Mouse (Mus musculus): ENCODE measurements around the gene Hist1h2bg.
"Not testable (repeated sequence)": the region's sequence is repeated elsewhere in the genome, so short reads cannot be mapped to it uniquely, and the experiment has no call there.

Gene Hist1h2bg

DNA sequence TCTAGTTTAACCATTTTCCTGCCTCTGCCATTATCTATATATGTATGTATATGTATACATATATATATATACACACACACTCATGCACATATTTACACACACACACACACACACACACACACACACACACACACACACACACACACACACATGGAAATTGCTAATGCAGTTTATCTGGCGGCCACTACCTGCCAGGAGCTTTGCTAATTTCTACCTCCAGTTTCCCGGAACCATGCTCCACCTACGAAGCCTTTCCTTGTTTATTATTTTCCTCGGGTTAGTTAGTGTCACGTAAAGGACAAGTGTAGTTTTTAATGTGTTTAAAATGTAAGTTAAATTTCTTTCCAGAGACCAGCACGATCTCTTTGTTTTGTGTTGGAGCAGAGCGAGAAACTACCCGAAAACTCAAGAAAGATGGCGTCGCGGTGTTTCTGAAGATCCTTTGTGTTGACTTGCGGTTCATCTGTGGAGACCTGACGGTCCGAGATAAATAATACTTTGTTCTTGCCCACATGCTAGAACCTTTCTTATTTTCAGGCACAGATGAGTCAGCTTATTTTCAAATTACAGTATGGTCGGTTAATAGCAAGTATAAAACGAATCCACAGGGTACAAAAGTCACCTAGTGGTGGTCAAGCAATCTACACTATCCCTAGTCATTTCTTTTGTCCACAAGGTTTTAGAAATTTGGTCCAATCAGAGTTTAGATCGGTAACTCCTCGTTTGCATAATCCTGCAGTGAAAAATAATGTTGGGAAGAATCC lies 8.3 kb upstream of the Hist1h2bg start:
- DNase-seq (ENCODE audit: low spot score) = no peak

DNA sequence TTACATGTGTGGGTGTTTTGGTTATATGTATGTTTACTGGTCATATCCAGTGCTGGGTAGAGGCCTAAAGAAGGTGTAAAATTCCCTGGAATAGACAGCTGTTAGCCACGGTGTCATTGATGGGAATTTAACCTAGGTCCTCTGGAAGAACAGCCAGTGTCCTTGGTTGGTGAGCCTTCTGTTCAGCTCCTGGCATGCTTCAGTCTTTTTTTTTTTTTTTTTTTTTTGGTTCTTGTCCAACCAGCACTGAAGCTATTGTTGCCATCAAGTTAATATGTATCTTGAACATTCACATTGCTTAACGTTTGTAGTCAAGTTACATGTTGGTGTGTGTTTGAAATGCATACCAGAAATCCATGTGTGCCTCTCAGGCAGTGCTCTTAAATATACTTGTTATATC lies 6.7 kb upstream of the Hist1h2bg start:
- no peak for DNase-seq (ENCODE audit: low spot score)

DNA sequence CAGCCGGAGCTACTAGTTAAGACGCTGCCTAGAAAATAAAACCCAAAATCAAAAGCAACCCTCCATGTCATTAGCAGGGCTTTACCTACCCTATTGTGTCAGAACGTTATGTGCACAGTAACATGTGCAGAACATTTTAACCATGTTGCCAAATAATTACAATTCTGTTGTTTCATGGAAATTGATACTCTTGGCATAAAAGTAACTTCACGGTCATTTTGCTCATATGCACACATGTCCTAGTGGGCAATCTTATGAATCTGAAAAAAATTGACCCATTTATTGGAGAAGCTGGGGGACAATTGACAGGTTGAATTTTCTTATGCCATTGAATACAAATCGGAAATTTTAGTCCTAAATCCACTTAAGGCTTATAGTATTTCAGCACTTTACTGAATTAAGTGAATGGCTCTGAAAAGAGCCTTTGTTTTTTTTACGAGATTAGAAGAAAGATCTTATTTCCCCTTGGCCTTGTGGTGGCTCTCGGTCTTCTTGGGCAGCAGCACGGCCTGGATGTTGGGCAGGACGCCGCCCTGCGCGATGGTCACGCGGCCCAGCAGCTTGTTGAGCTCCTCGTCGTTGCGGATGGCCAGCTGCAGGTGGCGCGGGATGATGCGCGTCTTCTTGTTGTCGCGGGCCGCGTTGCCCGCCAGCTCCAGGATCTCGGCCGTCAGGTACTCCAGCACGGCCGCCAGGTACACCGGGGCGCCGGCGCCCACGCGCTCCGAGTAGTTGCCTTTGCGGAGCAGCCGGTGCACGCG lies 755 bp upstream of the Hist1h2bg start:
- DNase-seq (ENCODE audit: low spot score) = not testable (repeated sequence)

DNA sequence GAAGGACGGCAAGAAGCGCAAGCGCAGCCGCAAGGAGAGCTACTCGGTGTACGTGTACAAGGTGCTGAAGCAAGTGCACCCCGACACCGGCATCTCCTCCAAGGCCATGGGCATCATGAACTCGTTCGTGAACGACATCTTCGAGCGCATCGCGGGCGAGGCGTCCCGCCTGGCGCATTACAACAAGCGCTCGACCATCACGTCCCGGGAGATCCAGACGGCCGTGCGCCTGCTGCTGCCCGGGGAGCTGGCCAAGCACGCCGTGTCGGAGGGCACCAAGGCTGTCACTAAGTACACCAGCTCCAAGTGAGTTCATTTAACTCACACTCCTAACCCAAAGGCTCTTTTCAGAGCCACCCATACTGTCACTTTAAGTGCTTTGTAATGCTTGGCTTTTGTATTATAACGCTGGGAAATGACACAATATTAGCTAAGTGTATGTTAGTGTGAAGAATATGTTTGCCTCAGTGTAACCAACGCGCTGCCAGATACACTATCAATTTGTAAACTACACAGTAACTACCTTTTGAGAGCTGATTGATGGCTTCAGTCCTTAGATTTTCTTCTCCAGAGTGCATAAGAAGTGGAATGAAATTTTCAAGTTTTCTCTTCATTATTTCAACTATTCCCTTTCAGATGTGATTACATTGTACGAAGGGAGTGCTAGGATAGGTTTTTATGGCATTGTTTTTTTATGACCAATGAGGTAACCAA lies 465 bp downstream of the Hist1h2bg start:
- not testable (repeated sequence) for DNase-seq (ENCODE audit: low spot score)

DNA sequence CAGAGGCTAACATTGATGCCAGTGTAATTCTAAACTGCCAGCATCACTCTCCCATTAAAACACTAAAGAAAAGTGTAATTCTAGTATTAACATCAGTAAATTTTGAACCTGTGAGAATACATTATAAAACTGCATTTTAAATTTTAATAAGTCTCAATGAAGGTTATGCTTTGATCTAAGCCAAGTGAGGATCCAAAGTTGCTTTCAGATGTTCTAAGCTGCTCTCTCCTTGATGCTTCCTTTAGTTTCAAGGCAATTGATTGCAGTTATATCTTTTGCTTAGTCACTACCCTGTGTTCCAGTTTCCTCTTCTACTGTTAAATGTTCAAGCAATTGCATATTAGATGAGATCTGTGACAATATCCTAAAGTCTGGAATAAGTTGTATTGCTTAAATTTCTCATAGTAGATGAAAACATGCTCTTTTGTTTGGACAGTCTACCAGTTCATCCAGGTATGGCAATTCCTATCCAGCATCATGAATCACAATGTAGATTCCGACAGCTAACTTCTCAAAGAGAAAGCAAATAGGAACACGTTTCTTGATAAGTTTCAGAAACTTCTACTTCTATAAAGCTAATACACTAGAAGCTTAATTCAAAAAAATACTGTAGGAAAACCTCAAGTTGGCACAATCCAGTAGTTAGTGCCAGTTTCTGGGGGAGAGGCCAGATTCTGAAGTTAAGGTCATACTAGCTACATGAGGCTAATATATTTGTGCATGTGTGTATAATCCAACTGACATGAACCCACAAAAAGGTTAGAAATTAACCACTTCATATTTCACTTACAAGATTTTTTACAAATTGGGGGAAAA lies 1.2 kb downstream of the Hist1h2bg start:
- no peak for DNase-seq (ENCODE audit: low spot score)

DNA sequence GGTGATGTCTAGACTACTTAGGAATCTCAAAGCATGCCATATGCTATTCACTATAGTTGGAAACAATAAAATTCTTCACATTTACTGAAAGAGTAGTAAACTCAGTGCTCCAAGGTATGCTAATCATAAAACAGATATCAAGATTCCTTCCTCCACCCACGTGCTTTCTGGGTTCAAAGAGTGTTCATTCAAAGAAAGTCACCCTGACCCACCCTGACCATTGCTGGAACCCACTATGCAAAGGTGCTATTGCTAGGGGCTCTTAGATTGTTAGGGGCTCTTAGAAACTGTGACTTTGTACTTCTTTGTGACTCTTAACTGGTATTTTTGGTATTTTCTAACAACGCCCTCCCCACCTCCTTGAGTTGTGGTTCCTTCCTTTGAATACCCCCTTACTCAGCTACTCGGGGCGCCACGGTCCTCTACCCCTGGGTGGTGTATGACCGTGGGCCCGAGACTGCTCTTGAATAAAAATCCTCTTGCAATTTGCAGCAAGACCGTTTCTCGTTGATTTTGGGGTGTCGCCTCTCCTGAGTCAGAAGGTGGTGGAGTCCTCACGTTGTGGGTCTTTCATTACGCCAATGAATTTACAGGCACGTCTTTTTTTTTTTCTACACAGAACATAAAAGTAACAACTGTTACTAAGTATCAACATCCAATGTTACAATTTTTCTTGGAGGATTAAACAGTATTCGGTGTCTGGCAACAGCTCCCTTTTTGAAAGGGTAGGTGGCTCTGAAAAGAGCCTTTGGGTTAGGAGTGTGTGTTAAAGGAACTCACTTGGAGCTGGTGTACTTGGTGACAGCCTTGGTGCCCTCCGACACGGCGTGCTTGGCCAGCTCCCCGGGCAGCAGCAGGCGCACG lies 2.1 kb downstream of the Hist1h2bg start:
- DNase-seq (ENCODE audit: low spot score) = not testable (repeated sequence)

DNA sequence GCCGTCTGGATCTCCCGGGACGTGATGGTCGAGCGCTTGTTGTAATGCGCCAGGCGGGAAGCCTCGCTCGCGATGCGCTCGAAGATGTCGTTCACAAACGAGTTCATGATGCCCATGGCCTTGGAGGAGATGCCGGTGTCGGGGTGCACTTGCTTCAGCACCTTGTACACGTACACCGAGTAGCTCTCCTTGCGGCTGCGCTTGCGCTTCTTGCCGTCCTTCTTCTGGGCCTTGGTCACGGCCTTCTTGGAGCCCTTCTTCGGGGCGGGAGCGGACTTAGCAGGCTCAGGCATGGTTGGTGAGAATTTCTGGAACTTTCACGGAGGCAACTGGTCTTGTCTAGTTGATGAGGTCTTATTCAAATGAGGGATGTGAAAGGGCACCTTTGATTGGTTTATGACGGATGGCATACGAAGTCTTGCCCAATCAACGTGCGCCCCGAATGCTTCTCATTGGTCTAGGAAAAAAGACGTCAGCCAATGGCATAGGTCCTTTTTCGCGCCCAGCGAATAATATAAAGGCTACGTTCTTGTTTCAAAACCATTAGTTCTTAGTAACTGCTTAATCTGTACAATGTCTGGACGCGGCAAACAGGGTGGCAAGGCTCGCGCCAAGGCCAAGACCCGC lies 2.8 kb downstream of the Hist1h2bg start, which contains the start of the genes Hist1h2bf and Hist1h2ad:
Hist1h2bf (minus strand) TSS at position 299 of the 627 bp plus-strand sequence.
Hist1h2ad (plus strand) TSS at position 484 of the 627 bp plus-strand sequence.
- DNase-seq (ENCODE audit: low spot score) = peak; percentile 85

DNA sequence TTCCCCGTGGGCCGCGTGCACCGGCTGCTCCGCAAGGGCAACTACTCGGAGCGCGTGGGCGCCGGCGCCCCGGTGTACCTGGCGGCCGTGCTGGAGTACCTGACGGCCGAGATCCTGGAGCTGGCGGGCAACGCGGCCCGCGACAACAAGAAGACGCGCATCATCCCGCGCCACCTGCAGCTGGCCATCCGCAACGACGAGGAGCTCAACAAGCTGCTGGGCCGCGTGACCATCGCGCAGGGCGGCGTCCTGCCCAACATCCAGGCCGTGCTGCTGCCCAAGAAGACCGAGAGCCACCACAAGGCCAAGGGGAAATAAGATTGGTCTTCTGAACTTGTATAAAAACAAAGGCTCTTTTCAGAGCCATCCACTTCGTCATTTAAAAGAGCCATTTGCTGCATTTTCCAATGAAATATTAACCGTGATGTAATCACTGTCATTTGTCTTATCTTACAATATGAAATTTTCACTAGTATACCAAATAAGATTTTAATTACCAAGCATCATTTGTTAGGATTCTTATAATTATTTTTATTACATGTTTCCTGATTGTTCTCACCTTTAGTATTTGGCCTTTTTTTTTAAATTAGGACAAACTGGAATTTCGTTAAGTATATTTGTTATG lies 3.5 kb downstream of the Hist1h2bg start:
- not testable (repeated sequence) for DNase-seq (ENCODE audit: low spot score)

DNA sequence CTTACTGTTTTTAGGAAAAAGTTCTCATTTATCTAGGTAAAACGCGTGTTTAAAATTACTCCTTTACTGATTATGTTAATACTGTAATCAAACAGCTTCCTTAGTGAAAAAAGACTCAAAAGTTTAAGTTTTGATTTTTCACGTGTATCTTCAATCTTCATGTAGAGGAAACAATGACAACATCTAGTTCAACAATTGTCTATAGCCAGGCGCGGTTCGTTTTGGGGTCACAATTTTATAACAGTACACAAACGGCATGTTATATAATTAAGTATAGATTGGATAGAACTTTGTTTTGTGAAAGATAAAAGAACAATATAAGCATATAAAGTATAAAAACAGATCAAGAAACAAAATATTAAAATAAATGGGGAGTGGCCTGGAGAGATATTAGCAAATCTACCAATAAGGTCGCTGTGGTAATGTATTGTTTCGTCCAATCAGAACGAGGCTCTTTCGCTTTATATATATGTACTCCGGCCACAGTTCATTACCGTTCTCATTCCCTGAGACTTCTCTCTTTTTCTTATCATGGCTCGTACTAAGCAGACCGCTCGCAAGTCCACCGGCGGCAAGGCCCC lies 4.2 kb downstream of the Hist1h2bg start, which contains the start of gene Hist1h3d:
Hist1h3d (plus strand) TSS at position 493 of the 581 bp plus-strand sequence.
- no peak for DNase-seq (ENCODE audit: low spot score)

DNA sequence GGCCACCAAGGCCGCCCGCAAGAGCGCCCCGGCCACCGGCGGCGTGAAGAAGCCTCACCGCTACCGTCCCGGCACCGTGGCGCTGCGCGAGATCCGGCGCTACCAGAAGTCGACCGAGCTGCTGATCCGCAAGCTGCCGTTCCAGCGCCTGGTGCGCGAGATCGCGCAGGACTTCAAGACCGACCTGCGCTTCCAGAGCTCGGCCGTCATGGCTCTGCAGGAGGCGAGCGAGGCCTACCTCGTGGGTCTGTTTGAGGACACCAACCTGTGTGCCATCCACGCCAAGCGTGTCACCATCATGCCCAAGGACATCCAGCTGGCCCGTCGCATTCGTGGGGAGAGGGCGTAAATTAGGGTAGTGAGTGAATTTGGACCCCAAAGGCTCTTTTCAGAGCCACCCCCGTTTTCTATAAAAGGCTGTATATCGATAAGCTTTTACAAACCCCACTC lies 4.7 kb downstream of the Hist1h2bg start:
- not testable (repeated sequence) for DNase-seq (ENCODE audit: low spot score)

DNA sequence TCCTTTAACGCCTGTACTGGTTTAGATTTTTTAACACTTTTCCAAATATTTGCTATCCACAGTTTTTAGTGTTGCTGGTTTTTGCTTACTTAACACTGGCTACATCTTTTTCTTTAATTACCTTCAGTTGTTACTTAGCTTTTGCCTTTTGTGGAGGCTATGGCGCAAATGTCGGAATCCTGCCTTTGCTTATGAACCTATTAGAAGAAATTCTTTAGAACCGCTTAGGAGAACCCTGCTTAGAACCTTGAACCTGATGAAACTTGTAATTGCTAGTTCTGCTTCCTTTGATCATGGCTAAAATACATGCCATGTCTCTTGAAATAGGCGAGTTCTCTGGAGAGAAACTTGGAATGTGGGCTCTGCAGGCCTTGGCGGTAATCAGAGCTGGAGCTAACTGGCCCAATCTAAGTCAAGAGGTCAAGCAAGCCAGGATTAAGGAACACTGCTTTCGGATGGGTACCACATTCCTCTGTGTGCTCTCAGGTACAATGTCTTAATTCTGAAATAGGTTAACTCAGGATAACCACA lies 5.2 kb downstream of the Hist1h2bg start:
- no peak for DNase-seq (ENCODE audit: low spot score)

DNA sequence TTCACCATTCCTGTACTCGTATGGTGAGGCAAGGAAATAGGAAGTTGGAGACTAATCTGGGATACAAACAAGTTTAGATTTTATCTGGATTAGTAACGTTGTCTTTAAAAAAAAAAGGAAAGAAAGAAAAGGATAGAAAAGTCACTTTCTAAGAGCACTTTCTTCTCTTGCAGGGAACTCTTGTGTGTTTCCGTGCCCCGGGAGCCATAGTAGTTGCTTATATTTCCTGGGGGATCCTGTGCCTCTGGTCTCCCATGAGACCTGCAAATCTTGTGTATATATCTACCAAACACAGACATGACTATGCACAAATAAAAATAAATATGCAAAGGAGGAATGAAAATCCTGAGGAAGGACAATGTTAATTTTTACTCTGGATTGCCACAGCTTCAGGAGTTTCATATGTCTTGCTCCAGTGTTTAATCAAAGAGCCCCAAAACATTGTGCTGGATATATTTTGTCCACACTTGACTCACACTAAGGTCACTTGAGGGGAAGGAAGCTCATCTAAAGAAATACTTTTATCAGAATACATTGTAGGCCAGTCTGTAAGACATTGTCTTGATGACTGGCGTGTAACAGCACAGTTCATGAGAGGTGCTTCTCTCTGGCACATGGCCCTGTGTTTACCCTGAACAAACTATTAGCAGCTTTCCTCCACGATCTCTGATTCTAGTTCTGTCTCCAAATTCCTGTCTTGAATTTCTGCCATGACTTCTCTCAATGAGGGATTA lies 5.9 kb downstream of the Hist1h2bg start:
- no peak for DNase-seq (ENCODE audit: low spot score)

DNA sequence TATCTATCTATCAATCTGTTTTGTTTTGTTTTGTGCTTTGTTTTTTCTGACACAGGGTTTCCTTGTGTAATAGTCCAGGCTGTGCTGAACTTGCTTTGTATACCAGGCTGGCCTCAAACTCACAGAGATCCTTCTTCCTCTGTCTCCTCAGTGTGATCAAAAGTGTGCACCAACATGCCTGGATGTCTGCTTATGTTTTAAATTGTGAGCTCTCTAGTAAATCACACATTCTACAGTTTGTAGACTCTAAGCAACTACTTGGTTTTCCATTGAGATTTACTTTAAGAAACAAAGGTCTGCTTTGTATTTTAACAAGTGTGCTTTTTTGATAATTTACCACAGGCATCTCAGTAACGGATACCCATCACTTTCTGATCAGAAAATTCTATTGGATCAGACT lies 6.6 kb downstream of the Hist1h2bg start:
- no peak for DNase-seq (ENCODE audit: low spot score)

DNA sequence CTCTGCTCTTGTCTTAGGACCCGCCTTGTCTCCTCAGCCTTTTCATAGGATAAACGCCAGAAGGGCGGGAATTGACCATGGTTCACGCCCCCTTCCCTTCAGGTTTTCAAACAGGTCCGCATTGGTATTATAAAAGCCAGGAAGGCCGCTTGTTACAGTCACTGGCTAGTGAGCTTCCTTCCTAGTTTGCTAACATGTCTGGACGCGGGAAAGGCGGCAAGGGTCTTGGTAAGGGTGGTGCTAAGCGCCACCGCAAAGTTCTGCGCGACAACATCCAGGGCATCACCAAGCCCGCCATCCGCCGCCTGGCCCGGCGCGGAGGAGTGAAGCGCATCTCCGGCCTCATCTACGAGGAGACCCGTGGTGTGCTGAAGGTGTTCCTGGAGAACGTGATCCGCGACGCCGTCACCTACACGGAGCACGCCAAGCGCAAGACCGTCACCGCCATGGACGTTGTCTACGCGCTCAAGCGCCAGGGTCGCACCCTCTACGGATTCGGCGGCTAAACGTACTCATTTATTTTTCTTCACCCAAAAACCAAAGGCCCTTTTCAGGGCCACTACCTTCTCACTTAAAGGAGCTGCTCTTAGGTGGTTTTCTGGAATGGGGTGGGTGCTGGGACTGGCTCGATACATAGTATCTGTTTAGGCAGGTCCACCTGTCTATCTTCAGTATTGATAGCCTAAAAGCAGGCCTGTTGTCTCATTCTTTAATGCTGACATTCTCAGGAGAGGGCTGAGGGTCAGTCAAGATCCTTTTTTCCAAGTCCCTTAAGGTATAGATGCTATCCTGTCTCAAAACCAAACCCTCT lies 10.4 kb downstream of the Hist1h2bg start, which contains the start of gene Hist1h4d:
Hist1h4d (plus strand) TSS at position 191 of the 811 bp plus-strand sequence.
- DNase-seq (ENCODE audit: low spot score) = peak; percentile 94

DNA sequence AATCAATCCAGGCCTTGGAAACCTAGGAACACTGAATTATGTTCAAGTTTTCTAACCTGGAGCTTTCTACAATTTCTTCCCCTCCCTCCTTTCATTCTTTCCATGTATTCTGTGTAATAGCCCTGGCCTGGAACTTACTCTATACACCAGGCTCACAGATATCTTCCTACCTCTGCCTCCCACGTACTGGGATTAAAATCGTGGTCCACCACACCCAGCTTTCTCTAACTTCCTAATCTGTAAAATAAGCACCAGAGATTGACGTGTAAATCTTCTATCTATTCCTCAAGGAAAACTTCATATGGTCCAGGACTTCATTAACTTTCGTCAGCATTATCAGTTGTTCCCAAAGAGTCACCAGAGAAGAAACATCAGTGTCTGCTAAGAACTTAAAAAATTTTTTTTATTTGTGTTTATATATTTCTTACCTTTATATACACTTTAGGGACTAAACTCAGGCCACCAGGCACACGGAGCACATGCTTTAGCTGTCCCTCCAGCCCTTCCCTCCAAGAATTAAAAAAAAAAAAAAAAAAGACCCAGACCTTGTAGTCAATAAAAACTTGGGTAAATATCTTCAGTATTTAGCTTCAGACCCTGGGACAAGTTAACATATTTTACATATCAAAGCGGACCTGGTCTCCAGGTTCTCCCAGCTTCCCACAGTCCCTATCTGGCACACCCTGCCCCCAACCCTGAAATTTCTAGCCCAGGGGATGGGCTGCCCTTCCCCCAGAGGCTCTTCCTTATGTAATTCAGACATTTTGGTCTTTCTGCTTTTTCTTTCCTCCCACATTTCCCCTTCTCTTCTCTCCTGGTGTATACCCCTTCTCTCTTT lies 11.2 kb downstream of the Hist1h2bg start:
- DNase-seq (ENCODE audit: low spot score) = no peak

DNA sequence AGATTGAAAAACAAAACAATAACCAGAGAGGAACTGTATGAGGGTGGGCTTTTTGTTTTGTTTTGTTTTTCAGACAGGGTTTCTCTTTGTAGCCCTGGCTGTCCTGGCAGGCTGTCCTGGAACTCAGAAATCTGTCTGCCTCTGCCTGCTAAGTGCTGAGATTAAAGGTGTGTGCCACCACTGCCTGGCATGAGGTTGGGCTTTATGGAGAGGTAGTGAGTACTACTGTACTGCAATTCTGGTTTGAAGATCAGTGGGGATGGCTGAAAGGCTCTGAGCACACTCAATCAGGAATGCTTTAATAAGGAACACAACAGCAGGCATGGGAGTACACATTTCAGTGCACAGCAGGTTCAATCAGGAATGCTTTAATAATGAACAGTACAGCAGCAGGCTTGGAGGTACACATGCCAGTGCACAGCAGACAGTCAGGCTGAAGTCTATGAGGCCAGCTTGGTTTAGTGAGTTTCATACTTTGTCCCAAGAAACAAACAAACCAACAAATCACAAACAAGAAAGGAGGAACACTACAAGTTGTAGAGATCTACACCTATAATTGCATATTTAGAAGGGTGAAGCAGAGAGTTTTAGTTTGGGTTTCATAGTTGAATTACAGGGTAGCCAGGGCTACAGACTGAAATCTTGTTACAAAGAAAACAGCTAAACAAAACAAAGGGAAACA lies 12.3 kb downstream of the Hist1h2bg start:
- DNase-seq (ENCODE audit: low spot score) = no peak
